Mouse (Mus musculus) A20 (cell line): ENCODE results near the gene Sipa1l2.

Experiments
- DNase-seq: peaks from one replicate; pipeline ENCODE4 v3.0.0-alpha.2; 2011; ENCODE audit warnings: low read depth, low spot score

The Sipa1l2 gene

DNA sequence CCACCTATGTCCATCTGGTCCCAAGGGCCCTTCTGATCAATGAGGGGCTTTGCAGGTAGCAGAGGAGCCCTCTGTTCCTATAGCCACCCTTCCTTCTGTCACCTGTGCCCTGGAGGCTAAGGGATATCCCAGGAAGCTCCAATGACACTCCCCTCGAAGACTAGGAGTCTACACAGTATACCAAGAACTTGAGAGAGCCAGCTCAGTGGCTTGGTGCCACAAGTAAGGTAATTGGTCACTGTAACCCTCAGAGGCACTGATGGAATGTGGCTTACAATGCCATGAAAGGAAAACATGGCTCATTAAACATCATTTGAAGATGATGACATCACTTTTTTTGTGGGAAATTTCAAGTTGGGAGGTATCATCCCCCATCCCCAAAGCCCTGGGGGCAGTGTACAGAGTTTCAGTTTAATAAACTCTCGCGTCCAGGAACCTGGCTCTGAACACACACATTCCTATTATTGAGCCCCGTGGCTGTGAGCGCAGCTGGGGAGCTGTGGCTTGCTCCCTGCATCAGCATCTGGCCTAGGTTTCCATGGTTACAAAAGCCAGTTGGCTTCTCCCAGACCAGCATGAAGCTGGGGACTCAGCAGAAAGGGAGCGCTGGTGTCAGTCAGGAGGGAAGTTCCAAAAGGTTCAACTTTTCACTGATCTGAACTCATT, 104.3 kb downstream of the Sipa1l2 start:
- no peak for DNase-seq

DNA sequence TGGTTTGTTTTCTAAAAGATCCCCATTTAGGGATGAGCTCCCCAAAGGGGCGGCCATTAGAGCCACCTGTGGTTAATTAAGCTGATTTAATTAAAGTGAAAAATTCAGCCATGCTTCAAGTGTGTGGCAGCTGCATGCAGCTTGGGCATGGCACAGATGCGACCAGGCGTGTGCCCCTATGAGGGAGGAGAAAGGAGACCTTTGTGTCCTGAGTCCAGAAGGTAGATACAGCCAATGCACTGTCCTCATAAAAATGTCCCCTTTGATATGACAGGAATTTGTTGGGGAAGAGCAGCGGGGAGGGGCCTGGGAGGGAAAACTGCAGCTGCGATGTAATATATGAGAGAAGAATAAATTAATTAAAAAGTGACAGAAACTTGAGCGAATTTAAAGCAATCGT, 106.7 kb downstream of the Sipa1l2 start:
- no peak for DNase-seq

DNA sequence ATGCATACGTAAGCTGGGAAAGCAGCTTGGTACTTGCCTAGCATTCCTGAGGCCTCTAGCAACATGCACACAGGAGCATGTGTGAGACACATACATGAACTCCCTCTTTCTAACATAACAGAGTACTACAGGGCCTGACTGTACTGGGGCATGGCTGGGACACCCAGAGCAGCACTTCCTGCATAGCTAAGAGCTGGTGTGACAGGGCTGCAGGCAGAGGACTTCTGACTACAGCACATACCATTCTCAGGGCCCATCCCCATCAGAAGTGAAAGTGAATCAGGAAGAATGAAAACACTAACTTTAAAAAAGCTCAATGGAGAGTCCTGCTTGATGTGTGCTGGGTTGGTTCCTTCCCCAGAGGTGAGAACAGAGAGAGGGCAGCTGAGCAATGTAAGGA, 108.1 kb downstream of the Sipa1l2 start:
- peak; percentile 87 for DNase-seq

DNA sequence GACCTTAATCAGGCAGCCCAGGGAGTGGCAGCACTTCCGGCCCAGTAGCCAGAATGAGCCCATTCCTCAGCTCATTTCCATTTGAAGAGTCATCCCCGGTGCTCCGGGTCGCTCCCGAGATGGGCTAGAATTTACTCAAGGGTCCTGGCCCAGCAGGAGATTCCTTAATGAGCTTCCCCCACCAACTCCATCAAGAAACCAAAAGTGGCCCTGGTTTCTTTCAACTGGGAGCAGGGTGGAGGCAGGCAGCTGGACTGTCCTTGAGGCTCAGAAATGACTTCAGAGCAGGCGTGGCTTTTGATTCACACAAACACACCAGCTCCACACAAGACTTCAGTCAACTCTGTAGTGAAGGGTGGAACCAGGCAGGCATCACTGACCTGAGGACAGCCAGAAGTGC, 109.0 kb downstream of the Sipa1l2 start:
- peak; percentile 35 for DNase-seq

DNA sequence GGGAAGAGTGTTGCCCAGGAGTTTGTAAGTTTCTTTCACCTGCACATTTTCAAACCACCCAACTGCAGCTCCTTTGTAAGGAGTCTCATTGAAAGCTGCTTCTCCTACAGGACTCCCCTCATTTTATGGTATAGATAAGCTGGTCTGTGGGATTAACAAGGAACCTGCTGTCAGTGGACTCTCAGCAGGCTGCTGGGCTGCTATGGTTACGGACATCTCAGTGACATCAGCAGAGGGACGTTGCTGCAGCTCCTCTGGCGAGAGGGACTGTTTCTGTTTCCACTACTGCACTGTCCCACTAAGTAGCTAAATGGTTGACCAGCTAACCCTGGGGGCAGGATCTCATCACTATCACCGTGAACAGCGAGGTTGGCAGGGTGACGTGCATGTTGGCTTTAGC, 120.6 kb downstream of the Sipa1l2 start:
- DNase-seq, result no peak

DNA sequence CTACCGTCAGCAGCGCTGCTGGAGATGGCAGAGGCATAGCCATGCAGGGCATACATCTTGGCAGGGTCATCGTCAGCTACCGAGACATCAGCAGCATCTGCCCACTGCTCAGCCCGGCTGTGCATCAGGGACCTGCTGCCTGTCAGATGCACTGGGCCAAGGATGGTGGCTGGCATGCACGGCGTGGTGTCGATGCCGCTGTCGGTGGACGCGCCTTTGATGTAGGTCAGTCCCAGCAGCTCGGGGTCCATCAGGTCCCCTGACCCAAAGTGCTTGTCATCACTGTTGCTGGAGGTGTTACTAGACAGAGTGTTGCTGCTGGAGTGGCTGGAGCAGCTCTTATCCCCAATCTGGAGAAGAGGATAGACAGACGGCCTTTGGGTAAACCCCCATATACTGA, 122.1 kb downstream of the Sipa1l2 start:
- DNase-seq, result no peak

DNA sequence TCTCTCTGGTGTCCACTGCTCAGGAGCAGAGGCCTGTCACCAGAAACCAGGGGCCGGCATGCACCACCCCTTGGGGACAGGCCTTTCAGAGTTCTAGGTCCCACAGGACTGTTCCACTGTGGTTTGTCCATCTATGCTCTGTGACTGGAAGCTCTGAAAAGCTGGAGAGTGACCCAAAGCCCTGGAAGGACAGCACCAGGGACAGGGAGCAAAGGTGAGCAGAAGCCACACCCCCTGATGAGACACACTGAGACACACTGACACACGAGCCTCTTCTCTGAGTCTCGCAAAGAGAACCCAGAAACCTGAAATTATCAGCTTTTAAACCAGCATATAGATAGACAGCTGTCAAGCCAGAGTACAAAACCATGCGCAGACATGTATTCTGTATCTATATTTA, 123.4 kb downstream of the Sipa1l2 start:
- no peak for DNase-seq

DNA sequence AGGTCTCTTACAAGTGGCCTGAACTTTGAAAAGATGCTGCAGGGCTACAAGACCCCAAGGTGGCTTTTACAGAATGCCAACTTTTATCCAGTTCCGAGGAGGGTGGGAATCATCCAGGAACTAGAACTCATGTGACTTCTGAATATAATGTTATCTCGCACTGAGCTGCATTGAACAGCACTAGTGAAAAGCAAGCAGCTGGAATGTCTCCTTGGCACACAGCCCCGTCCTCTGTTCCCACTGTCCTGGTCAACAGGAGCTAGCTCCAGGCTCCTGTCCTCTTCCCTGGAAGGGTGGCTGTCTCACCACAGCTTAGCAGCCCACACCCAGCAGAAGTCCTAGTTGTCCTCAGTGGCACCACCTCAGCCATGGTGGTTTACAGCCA, 124.4 kb downstream of the Sipa1l2 start:
- DNase-seq, result no peak

DNA sequence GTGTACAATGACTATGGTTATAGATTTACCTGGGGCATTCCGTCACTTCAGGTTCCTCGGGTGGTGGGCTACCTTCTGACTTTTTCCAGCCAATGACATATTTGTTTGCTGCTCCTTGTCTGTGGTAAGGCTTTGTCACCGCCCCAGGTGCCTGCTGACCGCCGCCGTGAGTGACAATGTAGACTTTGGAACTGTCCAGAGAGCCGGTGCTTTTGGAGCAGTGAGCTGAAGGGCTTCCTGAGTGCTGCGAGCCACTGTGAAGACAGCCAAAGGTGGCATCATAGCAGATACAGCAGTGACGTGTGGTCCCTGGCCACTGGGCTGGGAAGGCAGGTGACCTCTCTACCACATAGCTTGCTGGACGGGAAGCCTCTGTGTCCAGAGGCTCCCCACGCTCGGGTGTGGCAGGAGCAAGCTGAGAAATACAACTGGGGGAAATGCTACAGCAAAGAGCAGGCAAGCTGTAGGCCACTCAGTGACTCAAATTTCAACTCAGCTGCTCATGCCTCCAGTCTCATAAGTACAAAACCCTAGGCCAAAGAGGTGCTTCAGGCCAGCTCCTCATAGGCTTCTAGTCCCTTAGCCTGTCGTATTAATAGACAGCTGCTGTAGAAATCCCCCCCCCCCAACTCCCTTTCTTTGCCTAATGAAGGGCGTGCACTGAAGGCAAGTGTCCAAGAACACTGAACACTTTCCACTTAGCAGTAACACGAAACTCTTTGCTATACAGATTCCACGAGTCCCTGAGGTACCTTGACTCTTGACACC, 125.0 kb downstream of the Sipa1l2 start:
- no peak for DNase-seq

DNA sequence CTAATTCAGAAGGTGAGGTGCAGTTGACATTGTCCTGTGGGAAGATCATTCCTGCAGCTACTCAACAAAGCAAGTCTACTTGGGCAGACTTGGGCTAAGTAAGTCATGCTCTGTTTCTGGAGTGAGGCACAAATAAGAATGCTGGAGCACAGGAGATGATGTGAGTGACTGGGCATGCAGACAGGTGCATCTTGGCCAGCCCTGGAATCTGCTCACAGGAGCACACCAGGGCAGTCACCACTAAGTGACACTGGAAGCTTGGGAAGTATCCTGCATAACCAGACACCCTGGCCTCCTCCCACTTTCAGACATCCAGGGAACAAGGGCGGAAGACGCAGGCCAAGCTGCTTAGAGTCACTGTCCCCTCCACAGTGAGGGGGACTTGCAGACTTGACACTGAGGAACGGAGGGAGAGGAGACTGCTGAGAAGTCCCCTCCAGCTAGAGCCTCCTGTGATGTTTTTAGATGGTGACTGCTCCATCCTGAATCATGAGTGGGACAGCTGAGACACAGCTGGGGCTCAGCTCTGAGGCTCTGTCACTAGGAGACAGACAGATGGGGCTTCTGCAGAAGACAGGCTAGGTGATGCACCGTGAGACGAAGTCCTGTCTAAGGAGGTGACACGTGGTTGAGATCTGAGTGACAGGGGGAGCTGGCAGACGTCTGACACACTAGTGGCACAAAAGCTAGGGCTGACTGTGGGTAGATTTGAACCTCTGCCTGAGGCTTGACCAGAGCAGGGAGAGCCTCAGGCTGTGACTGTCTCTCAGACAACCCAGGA, 134.1 kb downstream of the Sipa1l2 start:
- DNase-seq, result no peak

DNA sequence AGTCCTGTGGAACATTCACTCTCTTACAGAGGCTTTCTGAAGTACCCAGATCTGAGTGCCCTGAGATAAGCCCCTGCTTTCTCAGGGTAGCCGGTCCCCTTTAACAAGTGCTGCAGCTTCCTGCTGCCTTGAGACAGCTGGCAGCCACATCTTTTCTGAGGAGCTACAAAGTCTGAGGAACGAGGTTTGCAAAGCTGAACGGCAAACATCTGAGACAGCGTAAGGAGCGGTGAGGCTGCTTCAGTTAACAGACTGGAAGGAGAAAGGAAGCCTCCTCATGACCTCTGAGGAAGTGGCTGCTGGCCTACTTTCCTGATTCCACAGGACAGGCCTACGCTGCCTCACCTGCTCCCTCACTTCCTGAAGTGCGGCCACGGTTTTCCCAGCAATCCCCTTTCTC, 135.5 kb downstream of the Sipa1l2 start:
- no peak for DNase-seq

DNA sequence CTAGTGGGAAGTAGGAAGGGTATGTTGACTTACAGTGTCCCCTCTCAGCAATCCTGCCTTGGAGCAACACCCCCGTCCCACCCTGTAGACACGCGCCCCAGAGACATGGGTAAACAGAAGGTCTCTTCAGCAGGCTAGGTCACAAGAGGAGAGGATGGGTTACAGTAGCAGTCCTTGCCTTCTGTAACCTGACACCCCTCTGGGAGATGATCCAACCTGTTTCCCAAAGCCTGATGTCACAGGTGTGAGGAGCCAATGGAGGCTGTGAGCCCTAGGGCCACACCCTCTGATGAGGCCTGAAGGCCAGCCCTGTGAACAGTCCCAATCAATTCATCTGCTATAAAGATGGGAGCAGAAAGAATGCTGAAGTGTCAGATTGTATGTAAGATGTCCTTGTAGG, 138.3 kb downstream of the Sipa1l2 start:
- no peak for DNase-seq

DNA sequence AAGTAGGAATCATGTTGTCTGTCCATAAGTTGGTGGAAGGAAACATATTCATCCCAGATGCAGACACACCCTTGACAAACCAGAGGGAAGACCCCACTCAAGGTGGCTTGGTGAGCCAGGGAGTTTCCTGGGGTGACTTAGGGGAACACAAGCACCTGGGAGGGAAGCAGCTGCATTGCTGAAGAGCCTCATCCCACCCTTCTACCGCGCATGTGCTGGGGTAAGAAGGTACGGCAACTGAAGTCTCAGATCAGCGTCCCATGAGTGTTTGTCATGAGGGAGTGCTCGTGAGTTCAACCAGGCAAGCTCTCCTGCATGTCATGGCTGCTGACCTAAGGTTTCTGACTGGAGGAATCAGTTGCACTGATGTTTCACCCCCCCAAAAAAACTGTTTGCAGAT, 138.8 kb downstream of the Sipa1l2 start:
- no peak for DNase-seq

DNA sequence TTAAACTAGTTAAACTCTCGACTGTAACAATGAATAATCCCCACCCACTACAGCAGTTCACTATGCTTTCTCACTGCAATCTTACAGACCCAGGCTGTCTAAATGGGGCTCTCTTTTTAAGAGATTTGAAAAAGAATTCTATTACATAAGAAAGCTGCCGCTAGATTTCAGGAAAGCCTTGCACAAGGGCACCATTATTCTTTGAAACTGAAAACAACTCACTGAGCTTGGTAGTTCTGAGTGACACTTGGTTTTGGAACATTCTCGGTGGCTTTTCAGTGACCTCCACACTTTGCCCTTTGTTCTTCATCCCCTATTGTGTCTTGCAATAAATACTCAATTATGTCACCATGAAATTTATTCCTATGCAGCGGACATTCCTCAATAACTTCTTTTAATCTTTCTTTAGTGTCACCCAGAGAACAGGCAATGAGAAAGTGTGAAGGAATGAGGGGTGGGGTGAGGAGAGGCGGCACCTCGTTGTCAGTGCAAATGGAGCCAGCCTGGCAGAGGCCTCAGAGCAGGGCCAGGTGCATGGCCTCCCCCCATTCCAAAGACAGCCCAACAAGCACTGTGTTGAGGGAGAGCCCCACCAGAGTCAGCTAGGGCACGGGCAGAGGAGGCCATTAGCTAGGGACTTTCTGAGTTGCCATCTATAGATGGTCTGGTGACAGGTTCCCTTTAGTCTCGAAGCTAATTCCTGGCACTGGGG, 140.5 kb downstream of the Sipa1l2 start:
- peak; percentile 51 for DNase-seq

DNA sequence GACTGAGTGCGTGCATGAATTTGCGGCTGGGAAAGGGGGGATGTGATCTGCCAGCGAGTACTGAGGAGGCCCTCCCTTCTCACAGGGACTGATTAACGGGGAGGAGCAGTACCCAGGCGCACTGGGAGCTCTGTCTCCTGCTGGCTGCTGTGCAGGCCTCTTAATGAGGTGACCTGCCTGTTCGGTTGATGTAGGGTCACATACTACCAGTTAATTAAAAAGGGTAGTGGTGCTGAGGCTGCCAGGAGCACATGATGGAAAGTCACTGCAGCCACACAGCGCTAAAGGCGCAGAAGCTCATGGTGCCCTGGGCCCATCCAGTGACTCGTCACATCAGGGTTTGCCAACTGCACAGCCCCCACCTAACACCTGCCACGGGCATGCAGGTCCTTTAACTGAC, 145.7 kb downstream of the Sipa1l2 start:
- no peak for DNase-seq

DNA sequence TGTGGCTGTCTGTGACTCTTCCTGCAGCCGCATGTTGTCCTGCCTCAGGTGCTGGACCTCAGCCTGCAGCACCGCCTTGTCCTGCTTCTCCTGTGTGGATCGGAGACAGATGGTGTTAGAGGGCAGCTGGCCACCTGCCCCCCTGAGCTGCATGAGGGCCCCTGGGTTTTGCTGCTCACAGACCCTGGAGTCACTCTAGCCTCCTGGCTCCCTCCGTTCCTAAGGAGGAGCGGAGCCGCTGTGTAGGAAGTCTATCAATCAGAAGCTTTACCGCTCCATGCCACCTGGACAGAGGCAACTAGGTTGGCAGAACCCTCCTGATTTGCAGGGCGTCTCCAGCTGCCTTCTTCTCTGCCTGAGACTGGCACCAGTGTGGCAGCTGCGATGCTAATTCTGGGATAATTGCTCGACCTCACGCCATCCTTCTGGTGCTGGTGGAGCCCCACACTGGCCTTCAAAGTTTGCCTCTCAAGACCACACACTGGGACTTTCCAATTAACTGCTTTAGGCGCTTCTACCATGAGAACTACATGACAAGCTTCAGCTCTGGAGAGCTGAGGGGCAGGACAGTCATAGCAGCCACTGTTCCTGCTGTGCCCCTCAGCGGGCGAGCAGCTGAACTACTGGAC, 150.3 kb downstream of the Sipa1l2 start:
- no peak for DNase-seq

DNA sequence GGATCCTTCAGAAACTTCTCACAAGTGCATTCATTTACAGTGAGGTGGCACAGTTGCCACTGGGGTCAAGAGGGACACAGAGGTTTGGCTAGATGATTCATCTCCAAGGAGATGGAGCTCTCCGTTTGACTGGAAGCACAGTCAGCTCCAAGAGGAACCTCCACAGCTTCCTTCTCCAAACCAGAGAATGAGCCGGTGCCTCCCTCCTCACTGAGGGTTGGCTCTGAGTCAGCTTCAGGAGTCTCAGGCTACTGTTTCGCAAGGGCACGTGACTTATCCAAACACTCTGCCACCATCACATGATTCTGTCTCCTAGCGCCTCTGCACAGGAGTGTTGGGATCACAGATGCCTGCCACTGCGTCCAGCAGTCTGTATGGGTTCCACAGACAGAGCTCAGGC, 153.5 kb downstream of the Sipa1l2 start:
- no peak for DNase-seq

DNA sequence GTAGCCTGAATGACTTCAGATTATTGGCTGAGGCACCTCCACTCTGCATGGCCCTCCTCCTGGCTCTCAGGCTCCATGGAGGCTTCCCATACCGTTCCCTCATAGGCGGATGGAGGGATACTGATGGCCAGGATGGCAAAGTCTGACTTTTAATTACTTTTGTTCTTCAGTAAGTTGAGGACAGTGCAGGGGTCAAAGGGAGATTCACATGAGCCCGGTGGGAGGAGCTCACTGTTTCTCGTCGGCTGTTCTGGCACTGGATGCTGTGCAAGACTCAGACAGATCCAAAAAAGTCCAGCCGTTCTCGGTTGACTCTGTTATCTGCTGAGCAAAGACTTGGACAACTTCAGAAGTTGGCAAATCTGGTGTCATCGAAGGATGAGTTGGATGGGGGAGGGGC, 155.0 kb downstream of the Sipa1l2 start:
- DNase-seq, result no peak

DNA sequence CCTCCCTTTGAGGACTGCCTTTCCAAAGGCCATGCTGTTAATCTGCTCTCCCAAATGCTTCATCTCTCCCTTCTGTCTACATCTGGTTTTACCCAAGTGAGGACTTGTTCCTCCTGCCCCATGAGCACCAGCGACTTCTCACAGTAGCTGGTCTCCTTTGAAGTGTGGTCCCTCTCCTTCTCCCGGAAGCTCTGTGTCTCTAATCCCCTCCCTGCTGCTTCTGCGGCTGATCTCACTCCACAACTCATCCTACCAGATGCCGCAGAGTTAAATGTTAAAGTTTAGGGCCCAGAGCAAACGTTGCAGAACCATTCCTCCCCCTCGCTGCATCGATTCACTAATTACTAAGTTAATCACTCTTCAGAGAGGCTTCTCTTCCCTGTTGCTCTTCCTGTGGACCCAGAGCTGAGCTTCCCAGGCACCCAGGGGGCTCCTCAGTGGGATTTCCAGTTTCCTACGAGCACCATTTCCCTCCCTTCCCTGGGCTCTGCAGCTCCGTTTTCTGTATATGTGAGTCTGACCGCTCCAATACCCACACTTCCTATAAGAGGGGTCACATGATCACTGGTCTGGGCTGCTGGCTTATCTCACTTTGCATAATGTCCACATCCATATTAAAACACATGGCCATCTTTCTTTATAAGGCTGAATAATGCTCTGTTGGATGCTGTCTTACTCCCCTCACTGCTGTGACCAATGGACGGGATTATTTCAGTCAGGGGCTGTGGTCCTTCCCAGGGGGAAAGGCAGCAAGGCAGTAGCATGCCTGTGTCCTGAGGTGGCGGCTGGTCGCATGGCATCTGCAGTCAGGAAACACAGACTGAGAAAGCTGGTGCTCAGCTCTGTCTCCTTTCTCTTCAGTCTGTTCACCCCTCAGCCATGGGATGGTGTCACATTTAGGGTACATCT, 156.4 kb downstream of the Sipa1l2 start:
- no peak for DNase-seq

DNA sequence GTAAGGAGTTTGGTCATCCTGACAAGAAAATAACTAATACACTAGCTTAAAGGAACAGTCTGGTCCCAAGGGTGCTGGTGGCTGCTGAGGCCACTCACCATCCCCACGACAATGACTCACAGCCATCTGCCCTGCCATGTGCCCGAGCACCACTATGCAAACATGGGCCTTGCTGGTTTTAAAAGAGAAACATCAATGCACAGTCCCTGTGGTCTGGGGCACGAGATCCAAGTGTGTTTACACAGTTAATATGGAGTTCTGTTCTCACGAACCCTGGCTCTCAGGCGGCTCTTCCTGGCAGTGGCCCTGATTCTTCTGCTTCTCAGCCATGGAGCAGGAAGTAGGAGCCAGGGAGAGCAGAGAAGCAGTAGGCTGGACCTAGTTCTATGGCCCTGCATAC, 159.0 kb downstream of the Sipa1l2 start:
- no peak for DNase-seq

DNA sequence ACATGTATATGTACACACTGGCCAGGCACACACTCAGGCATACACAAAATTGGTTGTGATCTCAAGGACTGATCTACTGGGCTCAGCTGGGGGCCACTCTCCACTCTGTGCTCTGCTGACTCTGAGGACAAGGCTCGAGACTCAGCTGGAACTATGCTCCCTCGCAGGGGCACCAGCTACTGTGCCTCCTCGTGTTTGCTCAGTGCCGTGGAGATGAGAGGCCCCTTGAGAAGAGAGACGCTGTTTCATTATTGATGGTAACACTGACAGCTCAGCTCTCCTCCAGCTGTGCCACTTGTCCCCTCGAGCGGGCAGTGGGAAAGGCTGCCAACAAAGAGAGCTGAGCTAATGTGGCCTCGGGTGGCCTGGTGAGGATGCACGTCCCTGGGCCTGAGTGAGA, 161.9 kb downstream of the Sipa1l2 start:
- DNase-seq, result no peak
